Mouse (Mus musculus) 3T3-L1 (cell line): ENCODE data around the gene Ccdc158.
A peak's percentile ranks its signal among the peaks of the same experiment; 100 is the strongest.

Experiments
- DNase-seq: peaks from one replicate; pipeline ENCODE4 v3.0.0-alpha.2; 2015; ENCODE audit warnings: low read depth, low spot score

Ccdc158 gene

GRCm38 (mm10) chr5:92674859-92675573, at the start of gene Ccdc158:
Gene Ccdc158 (minus strand): TSS chr5:92675271.
- DNase-seq, result no peak

GRCm38 (mm10) chr5:92721610-92722009, 46.5 kb upstream of the Ccdc158 start:
- DNase-seq, result no peak

GRCm38 (mm10) chr5:92718856-92719255, 43.8 kb upstream of the Ccdc158 start:
- DNase-seq, result no peak

GRCm38 (mm10) chr5:92717666-92718360, 42.7 kb upstream of the Ccdc158 start:
- DNase-seq, result no peak

- DNase-seq, result peak; percentile 14
Measured at GRCm38 (mm10) chr5:92715890-92716289, 40.8 kb upstream of the Ccdc158 start.

- DNase-seq, result no peak
Measured at GRCm38 (mm10) chr5:92715319-92715718, 40.2 kb upstream of the Ccdc158 start.

GRCm38 (mm10) chr5:92714886-92715285, 39.8 kb upstream of the Ccdc158 start:
- peak; percentile 58 for DNase-seq

- DNase-seq, result no peak
Measured at GRCm38 (mm10) chr5:92712621-92713395, 37.7 kb upstream of the Ccdc158 start.

- DNase-seq, result no peak
Measured at GRCm38 (mm10) chr5:92711666-92712290, 36.7 kb upstream of the Ccdc158 start.

GRCm38 (mm10) chr5:92710779-92711178, 35.7 kb upstream of the Ccdc158 start:
- DNase-seq, result no peak

- DNase-seq, result no peak
Measured at GRCm38 (mm10) chr5:92707921-92708491, 32.9 kb upstream of the Ccdc158 start.

- DNase-seq, result no peak
Measured at GRCm38 (mm10) chr5:92703671-92704070, 28.6 kb upstream of the Ccdc158 start.

GRCm38 (mm10) chr5:92701750-92702149, 26.7 kb upstream of the Ccdc158 start:
- no peak for DNase-seq

GRCm38 (mm10) chr5:92698837-92699529, 23.9 kb upstream of the Ccdc158 start:
- DNase-seq, result no peak

GRCm38 (mm10) chr5:92698131-92698836, 23.2 kb upstream of the Ccdc158 start:
- DNase-seq, result no peak

GRCm38 (mm10) chr5:92694316-92694995, 19.4 kb upstream of the Ccdc158 start:
- no peak for DNase-seq

GRCm38 (mm10) chr5:92693744-92694143, 18.7 kb upstream of the Ccdc158 start:
- DNase-seq, result no peak

- no peak for DNase-seq
Measured at GRCm38 (mm10) chr5:92692206-92693007, 17.3 kb upstream of the Ccdc158 start.

- DNase-seq, result no peak
Measured at GRCm38 (mm10) chr5:92688569-92688968, 13.5 kb upstream of the Ccdc158 start.
